Mouse (Mus musculus) right cerebral cortex, adult 18-20 months (tissue): ENCODE measurements at regions not wholly inside any gene's neighbourhood (a gene's known extent, or its start where the extent isn't known, plus 50 kb on each side); places are given as distances from the start of the nearest gene placed in this dataset.

ENCODE experiments used
- DNase-seq: peaks from one replicate; pipeline ENCODE4 v3.0.0; 2022; ENCODE audit warnings: mixed read lengths

DNA sequence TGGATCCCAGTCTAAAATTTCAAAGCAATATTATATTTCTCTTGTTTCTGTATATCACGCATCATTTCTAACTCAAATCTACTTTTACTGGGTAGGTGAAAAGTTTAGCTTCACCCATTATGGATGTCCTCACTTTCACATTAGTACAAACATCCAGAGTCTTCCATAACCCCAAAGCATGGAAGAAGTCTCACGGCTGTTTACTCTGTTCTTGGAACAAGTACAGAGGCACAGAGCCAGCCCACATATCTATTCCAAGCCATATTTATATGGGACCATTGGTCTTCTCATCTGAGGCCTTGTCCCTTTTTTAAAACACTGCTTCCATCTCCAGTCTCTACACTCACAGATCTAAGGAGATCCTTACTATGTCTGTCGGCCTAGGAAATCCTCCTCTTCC is 192.8 kb downstream of the Tm2d1 start:
- no peak for DNase-seq

GRCm38 (mm10) chr4:98189894-98190293 is 193.2 kb downstream of the Tm2d1 start:
- DNase-seq = no peak

DNA sequence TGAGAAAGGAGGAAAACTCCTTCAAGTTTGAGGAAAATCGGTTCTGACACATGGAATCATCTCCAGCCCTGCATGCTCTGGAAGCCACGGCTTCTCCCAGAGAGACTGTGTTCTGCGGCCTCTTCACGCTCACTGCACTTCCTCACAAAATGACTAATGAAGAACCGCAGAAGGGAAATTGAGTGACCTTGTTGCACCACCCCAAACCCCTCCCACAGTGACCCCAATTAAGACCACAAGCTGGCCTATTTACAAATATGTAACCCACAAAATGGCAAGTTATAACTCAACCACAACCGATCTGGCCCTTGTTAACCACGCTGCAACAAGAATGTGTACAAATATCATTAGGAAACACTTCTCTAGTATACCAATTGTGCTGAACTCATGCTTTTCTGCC is 194.2 kb downstream of the Tm2d1 start:
- no peak for DNase-seq

DNA sequence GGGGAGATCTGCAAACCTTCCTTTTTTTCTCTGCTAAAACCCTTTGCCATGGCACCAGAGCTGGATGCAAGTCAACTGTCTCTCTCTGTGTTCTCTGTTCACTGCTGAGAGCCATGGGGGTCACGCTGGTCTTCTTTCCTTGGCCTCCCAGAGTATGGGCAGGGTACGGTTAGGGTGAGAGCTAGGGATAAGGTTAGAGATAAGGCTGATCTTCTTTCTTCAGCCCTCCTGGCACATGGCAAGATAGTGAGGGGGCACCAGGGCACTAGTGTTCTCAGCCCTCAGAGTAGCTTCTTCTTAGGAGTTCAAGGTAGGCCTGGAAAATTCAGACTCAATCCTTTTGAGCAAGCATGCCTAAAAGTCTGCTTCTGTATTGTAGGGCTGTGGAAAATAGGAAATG is 196.1 kb downstream of the Tm2d1 start:
- no peak for DNase-seq

DNA sequence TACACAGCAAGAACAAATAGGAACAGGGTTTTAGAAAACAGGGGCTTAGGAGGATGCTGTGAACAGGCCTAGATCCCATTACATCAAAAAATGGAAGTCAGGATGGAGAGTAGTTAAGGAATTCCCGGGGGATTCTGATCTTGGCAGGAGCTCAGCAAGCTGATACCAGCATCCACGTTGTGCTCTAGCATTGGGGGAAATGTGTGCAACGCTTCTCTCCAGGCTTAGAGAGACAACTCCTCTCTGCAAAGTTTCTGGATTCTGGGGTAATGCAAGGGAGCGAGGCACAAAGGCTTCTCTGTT is 201.1 kb downstream of the Tm2d1 start:
- DNase-seq = no peak

DNA sequence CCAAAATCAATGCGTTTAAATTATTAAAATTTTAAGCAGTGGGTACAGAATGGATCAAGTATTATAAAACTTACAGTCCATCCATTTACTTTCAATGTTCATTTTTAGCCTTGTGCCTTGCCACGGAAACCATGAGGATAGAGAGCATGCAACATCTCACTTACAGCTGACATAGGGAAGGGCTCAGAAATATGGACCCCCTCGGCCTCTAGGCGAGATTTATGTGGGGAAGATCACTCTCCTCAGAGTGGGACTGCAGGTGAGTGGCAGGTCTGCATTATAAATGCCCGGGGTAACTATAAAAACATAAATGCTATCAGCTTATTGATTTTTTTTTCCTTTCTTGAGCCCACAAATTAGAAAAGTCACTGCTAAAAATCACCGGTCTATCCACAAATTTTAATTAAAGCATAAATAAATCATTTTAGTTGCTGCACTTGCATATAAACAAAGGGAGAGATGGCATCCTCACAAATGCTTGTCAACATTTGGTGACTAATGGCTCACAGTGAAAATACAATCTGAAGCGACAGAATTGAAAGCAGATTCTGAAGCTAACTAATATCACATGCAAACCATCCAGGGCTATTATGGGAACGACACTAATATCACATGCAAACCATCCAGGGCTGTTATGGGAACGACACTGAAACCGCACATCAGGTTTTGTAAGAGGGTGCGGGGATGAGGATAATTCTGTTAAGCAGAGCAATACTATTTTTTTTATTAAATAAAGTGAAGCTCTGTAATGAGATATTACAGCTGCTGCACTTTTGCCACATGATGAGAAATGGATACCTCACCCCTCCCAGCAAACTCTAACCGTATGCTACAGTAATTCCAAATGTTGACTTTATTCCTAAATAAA is 201.7 kb downstream of the Tm2d1 start:
- DNase-seq = no peak

GRCm38 (mm10) chr4:98180336-98180735 is 202.8 kb downstream of the Tm2d1 start:
- no peak for DNase-seq
